Mouse (Mus musculus): ENCODE measurements around the gene Wrnip1. TPM values are rescaled to one million over a fixed set of nuclear protein-coding genes. Genes with fewer than 3 reads are reported as not detected.

Gene Wrnip1
- total RNA-seq, 2 experiments from 2014 or later, result 24.8 to 26.7 TPM

DNA sequence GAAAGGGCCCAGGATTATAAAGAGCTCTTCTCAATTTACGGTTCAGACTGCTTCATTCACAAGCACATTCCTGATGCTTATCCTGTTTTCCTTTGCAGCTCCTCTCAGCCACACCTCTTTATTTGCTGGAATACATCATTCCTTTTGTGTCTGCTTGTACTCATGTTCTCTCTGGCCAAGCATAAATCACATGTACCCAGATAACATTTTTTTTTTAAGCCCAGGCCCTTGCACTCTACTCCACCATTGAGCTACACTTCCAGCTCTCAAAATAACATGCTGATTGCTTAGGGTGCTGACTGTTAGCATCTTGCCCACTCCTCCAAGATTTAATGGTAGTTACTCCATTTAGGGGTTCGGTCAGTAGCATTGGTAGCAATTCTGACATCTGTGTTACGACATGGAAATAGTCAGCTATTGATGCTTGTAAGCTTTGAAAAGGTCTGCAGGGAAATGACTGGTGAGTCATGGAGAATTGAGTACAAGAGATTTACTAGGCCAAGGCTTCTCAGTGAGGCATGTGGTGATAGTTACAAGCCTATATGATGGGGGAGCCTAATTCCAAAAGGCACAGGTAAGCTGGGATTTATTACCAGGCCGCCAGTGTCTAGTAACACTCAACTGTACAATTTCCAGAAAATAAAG is 2.0 kb downstream of the Wrnip1 start:
- DNase-seq (ENCODE audit: low spot score in 2 of 2), result no peak

- peak; percentile 24 to 56 for DNase-seq (ENCODE audit: low spot score in 2 of 2)
These were observed 5.0 kb downstream of the Wrnip1 start for GRCm38 (mm10) chr13:32806820-32807219.

DNA sequence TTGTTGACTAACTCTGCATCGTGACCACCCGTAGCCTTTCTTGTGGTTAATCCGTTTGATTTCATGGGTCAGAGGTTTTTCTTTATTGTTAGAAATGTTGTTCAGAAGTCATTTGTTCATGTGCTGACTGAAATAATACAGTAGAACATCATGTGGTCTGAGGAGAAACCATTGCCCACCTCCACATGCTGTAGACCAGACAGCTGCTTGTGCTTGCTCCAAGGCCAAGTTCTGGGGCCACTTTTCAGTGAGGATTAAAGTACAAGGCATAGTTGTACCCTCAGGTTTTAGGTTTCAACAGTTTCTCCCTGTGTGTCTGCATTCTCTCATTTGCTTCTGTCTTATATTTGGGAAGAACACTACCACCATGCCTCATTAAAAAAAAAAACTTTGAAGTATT is 5.8 kb downstream of the Wrnip1 start:
- no peak for DNase-seq (ENCODE audit: low spot score in 2 of 2)

DNA sequence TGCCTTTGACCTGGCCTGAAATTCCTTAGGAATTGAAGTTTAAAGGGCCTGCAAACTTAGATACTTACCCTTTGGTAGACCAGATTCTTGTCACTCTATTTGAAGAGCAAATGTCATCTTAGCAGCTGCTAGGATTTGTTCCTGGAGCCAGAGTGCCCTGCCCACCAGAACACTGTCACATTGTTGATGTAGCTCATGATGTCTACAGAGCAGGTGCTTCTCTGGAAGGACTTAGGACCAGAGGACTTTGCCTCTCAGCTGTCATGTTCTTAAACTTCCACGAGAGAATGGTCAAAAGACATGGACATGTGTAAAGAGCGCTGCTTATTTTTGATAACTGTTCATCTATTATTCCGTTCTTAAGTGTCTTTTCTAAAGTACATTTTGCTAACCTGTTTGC is 17.4 kb downstream of the Wrnip1 start:
- no peak for DNase-seq (ENCODE audit: low spot score in 2 of 2)

DNA sequence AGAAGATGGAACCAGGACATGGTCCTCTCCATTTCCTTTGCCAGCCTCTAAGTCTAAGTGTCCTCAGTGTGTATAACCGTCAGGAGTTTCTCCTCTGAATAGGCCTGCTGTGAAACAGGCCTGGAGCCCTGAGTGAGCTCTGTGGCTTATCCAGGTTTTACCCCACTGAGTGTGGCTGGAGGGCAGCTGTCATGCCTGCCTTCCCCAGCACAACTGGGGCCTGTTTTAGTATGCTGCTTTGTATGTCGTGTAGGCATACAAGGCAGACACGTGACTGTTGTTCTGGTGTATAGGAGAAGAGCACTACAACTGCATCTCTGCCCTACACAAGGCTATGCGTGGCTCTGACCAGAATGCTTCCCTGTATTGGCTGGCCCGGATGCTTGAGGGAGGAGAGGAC is 18.1 kb downstream of the Wrnip1 start:
- DNase-seq (ENCODE audit: low spot score in 2 of 2), result no peak

DNA sequence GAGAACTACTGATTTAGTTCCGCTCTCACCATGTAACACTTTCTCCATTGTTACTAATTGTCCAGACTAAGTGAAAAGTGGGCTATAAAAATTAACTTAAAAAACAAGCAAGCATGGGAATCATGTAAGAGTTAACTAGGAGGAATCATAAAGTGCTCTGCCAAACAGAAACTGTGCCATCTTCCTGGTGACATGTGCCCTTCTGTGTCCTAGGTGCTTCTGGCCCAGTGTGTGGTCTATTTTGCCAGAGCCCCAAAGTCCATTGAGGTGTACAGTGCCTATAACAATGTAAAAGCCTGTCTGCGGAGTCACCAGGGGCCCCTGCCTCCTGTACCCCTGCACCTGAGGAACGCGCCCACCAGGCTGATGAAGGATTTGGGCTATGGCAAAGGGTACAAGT is 19.8 kb downstream of the Wrnip1 start:
- no peak for DNase-seq (ENCODE audit: low spot score in 2 of 2)

GRCm38 (mm10) chr13:32823126-32823525 is 21.3 kb downstream of the Wrnip1 start:
- DNase-seq (ENCODE audit: low spot score in 2 of 2), result no peak

- DNase-seq (ENCODE audit: low spot score in 2 of 2), result no peak
These were observed 22.8 kb downstream of the Wrnip1 start for GRCm38 (mm10) chr13:32824377-32825330.

- no peak for DNase-seq (ENCODE audit: low spot score in 2 of 2)
These were observed 23.7 kb downstream of the Wrnip1 start for GRCm38 (mm10) chr13:32825546-32825945.

DNA sequence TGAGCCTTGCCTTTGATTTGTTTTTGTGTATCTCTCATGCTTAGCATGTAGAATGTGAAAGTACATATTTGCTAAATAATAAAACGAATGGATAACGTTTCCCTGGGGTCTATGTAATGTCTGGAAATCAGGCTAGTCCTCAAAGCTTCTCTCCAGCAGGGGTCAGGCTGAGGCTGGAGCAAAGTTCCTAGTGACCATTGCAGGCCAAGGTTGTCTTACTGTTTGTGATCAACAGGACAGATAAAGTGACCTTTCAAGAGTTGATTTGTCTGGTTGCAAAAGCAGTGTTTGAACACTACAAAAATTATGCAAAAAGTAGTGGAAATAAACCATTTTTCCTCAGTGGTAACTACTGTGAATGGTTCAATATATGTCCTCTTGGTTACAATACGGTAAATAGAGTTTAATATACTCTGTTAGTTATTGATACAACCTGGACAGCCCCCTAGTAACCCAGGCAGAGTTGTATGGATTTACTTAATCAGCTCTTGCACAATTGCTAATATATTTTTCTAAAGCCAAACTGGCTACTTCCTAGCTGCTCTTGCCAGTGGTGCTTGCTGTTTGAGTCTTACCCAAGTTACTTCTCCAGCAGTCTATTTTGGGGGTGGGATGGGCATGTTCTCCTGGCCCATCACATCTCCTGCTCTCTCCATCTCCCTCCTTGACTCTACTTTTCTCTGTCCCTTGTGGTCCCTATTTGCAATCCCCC is 25.4 kb downstream of the Wrnip1 start:
- no peak for DNase-seq (ENCODE audit: low spot score in 2 of 2)

DNA sequence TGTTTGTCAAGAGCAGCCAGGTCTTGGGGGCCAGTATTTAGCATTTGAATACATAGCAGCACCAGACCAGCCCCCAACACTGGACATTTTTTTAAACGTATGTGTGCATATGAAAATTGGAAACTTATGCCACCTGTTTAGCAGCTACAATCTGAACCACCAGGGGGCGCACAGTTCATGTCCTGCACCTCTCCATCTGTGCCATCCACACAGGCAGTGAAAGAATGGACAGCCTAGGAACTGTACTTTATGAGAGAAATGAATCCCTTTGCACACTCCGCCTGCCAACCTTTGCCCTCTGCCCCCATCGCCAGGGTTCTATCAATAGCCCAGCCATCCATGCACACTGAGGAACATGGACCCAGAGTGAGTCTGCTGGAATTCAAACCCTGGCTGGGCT is 26.1 kb downstream of the Wrnip1 start:
- DNase-seq (ENCODE audit: low spot score in 2 of 2), result peak in 1 of 2 experiments; percentile 61

- no peak for DNase-seq (ENCODE audit: low spot score in 2 of 2)
These were observed 27.0 kb downstream of the Wrnip1 start for GRCm38 (mm10) chr13:32828886-32829285.

DNA sequence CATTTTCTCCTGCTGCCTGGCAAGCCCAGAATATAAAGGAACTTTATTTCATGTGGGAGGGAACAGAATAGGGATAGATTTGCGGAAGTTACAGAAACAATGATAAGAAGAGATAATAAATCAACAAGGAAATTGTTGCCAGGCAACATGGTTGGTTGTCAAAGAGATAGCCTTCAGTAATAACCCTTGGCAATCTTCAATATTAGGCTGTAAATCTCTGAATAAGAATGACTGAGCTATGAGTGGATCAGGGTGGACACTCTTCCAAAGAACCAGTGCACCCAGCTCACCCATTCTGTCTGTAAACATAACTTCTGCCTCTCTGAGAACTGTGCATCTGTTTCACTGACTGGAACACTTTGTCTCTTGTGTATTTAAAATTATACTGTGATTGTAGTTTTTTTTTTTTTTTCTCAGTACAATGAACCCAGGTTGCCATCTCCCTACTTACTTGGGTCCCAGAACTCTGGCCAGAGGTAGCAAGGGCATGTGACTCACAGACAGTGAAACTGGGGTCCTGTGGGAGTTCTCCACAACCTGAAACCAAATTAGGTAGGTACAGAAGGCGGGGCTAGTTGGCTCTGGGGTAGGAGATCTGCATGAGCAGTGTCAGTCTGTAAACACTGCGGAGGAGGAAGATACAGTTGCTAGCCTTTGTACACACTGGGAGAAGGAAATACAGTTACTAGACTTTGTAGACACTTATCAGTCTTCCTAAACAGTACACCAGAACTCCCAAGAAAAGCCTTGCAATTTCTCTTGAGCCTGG is 29.9 kb downstream of the Wrnip1 start:
- no peak for DNase-seq (ENCODE audit: low spot score in 2 of 2)

- DNase-seq (ENCODE audit: low spot score in 2 of 2), result no peak
These were observed 30.9 kb downstream of the Wrnip1 start for GRCm38 (mm10) chr13:32832776-32833175.

- DNase-seq (ENCODE audit: low spot score in 2 of 2), result no peak
These were observed 31.4 kb downstream of the Wrnip1 start for GRCm38 (mm10) chr13:32833237-32833636.

DNA sequence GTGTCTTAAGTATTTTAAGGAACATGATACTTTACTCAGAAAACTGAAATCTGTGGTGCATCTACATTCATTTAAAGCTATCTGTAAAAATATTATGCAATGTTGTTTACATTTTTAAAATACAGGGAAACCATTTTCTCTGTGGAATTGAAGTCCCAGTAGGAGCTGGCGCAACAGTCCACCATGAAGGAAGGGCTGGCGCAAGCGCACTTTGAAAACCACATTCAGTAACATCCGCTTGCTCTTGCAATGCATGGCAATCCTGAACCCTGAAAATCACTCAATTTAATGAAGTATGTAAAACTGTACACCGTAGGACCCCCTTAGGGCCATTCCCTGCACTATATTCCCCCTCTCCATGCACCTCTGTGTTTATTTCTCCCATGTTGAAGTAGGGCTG is 32.7 kb downstream of the Wrnip1 start:
- DNase-seq (ENCODE audit: low spot score in 2 of 2), result no peak

- DNase-seq (ENCODE audit: low spot score in 2 of 2), result no peak
These were observed 37.5 kb downstream of the Wrnip1 start for GRCm38 (mm10) chr13:32839314-32839713.

GRCm38 (mm10) chr13:32841349-32841748 is 39.5 kb downstream of the Wrnip1 start:
- peak in 1 of 2 experiments; percentile 3 for DNase-seq (ENCODE audit: low spot score in 2 of 2)

DNA sequence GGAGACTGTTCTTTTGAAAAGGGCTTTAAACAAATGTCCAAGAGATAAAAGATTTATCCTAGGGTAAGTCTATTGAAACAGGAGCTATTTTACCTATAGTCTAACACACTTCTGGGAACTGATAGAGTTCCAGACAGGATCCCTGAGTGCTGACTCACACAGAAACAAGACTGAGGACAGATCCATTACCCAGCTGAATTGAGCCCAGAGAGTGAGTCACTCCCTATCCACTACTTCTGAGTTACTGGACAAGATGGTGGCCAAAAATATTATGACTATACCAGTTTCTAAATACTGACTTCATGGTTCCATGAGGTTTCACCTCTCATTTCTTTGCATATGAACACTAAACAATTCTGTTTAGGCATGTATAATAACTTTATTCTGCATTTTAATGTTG is 44.4 kb downstream of the Wrnip1 start:
- DNase-seq (ENCODE audit: low spot score in 2 of 2), result no peak

GRCm38 (mm10) chr13:32849092-32849491 is 47.3 kb downstream of the Wrnip1 start:
- no peak for DNase-seq (ENCODE audit: low spot score in 2 of 2)

DNA sequence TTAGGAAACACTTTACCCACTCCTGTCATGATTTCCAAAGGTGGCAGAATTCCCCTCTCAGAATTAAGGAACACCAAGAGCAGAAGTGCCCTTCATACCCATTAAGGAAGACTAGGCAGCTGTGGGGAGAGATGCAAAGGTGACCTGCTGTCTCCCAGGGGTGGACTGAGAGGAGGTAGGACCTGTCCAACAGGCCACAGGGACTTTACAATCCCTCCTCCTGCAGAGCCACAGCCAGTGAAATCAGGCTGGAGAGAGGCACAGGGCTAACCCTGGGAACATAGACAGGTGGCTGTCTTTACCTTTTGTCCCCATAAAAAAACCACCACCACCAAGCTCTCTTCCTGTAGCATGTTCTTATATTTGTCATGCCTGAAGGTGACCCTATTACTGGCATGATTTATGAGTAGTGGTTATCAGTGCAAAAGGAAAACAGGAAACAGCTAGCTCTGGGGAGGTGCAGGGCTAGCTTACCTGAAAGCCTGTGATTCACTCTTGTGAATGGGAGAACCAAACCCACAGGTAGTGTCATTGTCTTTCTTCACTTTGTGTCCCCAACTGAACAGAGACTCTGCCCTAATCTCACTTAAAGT is 47.8 kb downstream of the Wrnip1 start:
- DNase-seq (ENCODE audit: low spot score in 2 of 2), result no peak
